Mouse (Mus musculus) hindbrain, postnatal 0 days (tissue): ENCODE measurements around the gene Rnf6. TPM values are rescaled to one million over a fixed set of nuclear protein-coding genes. Genes with fewer than 3 reads are reported as not detected.

Experiments used
- polyA plus RNA-seq: library from polyadenylated mRNA; unstranded; fragments of >200 nt; fragmentation: Nextera tagmentation; extraction: Ambion mirVana; gene quantifications from 2 replicates; pipeline ENCODE4 v1.2.1, GENCODE M21; 2015
- total RNA-seq: library from RNA; depleted of rRNA; stranded (reverse); fragments of >200 nt; gene quantifications from 2 replicates; pipeline ENCODE4 v1.2.3, GENCODE M21; 2014; rRNA removed

Rnf6 gene
- total and polyA plus RNA-seq, 2 experiments from 2014 or later = 14.6 to 28.3 TPM

Other genes starting within 250 kb of the Rnf6 start
- gene Cyp3a25, start 211.9 kb downstream of the Rnf6 start, total RNA-seq = not detected in 2 replicates
- not detected in 2 replicates for gene Cyp3a25, start 211.9 kb downstream of the Rnf6 start, polyA plus RNA-seq
- not detected in 2 replicates for gene Cyp3a59, start 142.3 kb downstream of the Rnf6 start, total RNA-seq
- gene Cyp3a59, start 142.3 kb downstream of the Rnf6 start, polyA plus RNA-seq = not detected in 2 replicates
- gene Gm5565, start 61.0 kb downstream of the Rnf6 start, total RNA-seq = not detected in 2 replicates
- not detected in 2 replicates for gene Gm5565, start 61.0 kb downstream of the Rnf6 start, polyA plus RNA-seq
- gene Gm6309, start 50.8 kb downstream of the Rnf6 start, total RNA-seq = not detected in 2 replicates
- gene Gm6309, start 50.8 kb downstream of the Rnf6 start, polyA plus RNA-seq = not detected in 2 replicates
- gene 1700001J03Rik, start 36.3 kb downstream of the Rnf6 start, total RNA-seq = not detected in 2 replicates
- gene 1700001J03Rik, start 36.3 kb downstream of the Rnf6 start, polyA plus RNA-seq = not detected in 2 replicates
- gene Cdk8, start 9.7 kb upstream of the Rnf6 start, total RNA-seq = 33.8 and 36.0 TPM in 2 replicates
- 13.2 and 14.4 TPM in 2 replicates for gene Cdk8, start 9.7 kb upstream of the Rnf6 start, polyA plus RNA-seq
- gene Wasf3, start 163.4 kb upstream of the Rnf6 start, total RNA-seq = 38.6 and 39.8 TPM in 2 replicates
- 15.7 and 17.0 TPM in 2 replicates for gene Wasf3, start 163.4 kb upstream of the Rnf6 start, polyA plus RNA-seq